Mouse (Mus musculus): ENCODE data around the gene Lgals7.
"Not testable (repeated sequence)": the region's sequence is repeated elsewhere in the genome, so short reads cannot be mapped to it uniquely, and the experiment has no call there.

Lgals7 gene

GRCm38 (mm10) chr7:28879606-28880005 is 16.0 kb downstream of the Lgals7 start:
- DNase-seq = no peak

DNA sequence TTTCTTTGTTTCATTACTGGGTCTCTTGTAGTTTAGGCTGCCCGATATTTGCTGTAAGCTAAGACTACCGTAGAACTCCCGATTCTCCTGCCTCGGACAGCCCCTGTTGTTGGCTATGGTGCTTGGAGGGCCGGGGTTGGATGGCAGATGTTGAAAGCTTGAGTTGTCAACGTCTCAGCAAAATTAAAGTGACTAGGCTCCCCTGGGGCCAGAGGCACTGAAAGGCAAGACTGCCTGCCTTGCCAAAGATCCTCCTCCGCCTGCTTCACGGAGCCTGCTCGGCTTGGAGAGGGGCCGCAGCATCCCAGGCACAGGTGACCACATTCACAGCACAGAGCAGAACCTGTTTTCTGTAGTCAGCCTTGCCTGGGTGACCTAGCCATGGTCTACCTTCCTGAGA is 16.9 kb downstream of the Lgals7 start:
- DNase-seq = peak in 1 of 2 experiments; percentile 9

DNA sequence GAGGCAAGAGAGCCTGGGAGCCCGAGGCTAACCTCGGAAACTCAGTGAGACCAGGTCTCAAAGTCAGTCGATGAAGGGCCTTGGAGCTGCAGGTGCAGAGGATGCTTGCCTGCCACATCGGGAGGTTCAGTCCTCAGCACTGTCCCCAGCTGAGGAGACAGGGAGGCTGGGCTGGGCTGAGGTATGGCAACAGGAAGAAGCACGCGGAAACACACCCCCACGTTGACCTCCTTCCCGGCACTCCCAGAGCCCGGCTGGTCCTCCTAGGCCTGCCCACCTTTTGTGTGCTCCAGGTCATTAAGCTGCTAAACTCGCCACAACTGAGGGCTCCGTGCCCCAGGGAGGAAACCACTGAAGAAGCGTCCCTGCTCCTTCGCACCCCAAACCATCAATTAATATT is 17.5 kb downstream of the Lgals7 start, which contains the start of gene Capn12:
TSS of gene Capn12 (plus strand) at position 224 of the 400 bp plus-strand sequence.
- DNase-seq = peak in 1 of 2 experiments; percentile 2

DNA sequence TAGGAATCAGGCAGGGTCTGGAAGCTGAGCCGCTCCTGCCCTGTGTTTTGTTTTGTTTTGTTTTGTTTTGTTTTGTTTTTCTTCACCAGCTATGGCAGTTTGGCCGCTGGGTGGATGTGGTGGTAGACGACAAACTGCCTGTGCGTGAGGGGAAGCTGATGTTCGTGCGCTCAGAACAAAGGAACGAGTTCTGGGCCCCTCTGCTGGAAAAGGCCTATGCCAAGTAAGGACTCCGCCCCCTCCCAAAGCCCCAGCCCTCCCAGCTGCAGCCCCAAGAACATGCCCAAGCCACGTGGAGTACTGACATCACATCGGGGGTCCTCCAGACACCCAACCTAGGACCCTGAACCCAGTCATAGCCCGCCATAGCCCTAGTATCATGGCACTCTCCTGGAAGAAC is 19.4 kb downstream of the Lgals7 start:
- DNase-seq = peak in 1 of 2 experiments; percentile 1

DNA sequence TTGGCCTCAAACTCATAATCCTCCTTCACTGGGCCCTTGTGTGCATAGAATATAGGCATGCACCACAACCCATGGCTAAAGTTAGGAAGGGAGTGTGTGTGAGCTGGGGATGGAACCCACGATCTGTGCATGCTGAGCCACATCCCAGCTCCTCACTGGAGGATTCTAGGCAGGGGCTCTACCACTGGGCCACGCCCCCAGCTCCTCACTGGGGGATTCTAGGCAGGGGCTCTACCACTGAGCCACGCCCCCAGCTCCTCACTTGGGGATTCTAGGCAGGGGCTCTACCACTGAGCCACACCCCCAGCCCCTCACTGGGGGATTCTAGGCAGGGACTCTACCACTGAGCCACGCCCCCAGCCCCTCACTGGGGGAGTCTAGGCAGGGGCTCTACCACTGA is 20.1 kb downstream of the Lgals7 start:
- DNase-seq = not testable (repeated sequence)

DNA sequence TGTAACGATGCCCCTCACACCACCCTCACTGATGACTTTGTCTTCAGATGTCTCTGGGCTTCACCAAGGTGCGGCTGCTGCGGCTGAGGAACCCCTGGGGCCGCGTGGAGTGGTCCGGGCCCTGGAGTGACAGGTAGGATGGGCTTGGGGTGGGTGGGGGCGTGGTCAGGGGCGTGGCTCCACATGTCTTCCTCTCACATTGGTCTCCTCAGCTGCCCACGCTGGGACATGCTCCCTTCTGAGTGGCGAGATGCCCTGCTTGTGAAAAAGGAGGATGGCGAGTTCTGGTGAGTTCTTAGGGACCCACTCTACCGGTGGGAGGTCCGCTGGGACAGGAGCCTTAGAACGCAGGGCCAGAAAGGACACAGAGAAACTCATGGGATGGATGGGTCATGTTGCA is 22.8 kb downstream of the Lgals7 start:
- DNase-seq = no peak

- DNase-seq = peak; percentile 51 to 69
Observed at GRCm38 (mm10) chr7:28888701-28889161, 25.1 kb downstream of the Lgals7 start.

- peak in 1 of 2 experiments; percentile 7 for DNase-seq
Observed at GRCm38 (mm10) chr7:28892601-28893000, 28.9 kb downstream of the Lgals7 start.

DNA sequence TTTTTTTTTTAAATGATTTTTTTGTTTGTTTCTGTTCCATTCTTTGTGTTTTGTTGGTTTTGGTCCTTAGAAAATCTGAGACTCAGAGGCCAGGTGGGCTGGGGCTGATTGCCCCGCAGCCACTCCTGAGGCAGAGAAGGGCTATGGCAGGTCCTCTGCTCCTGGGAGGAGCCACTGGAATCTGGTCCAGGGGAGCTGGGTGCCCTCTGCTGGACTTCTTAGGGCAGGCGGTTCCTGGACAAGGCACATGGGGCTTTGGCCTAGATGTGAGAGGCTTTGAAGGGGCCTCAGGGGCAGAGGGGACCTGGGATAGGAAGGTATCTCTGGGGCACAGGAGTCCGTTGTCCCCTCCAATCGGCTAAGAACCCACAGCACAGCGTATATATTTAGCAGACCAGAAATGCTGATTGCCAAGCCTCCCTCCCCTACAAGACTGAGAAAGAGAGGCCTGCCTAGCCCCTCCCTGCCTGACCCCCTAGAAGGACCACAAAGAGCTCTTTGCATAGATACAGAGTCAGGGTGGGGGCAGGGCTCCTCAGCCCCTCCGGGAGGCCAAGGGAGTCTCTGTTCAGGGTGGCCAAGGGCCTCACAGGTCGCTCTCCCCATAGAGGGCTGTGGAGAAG is 30.1 kb downstream of the Lgals7 start:
- peak; percentile 51 to 59 for DNase-seq

GRCm38 (mm10) chr7:28894942-28895341 is 31.3 kb downstream of the Lgals7 start:
- peak in 1 of 2 experiments; percentile 2 for DNase-seq

DNA sequence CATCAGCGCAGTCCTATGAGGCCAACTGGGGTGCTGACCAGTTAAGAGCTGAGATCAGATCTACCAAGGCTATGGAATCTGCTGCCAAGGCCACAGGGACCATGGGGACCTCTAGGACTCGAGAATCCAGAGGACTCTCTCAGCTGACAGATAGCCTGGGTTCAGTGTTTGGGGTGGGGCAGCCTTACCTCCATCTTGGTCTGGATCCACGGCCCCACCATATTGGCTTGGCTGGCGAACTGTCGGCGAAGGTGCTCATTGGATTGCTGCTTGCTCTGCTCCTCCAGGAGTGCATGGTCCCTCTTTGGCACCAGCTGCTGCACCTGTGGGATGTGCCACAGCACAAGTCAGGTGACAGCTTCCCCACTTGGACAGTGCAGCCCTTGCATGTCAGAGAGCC is 34.0 kb downstream of the Lgals7 start:
- no peak for DNase-seq

- DNase-seq = no peak
Observed at GRCm38 (mm10) chr7:28899972-28900371, 36.3 kb downstream of the Lgals7 start.

DNA sequence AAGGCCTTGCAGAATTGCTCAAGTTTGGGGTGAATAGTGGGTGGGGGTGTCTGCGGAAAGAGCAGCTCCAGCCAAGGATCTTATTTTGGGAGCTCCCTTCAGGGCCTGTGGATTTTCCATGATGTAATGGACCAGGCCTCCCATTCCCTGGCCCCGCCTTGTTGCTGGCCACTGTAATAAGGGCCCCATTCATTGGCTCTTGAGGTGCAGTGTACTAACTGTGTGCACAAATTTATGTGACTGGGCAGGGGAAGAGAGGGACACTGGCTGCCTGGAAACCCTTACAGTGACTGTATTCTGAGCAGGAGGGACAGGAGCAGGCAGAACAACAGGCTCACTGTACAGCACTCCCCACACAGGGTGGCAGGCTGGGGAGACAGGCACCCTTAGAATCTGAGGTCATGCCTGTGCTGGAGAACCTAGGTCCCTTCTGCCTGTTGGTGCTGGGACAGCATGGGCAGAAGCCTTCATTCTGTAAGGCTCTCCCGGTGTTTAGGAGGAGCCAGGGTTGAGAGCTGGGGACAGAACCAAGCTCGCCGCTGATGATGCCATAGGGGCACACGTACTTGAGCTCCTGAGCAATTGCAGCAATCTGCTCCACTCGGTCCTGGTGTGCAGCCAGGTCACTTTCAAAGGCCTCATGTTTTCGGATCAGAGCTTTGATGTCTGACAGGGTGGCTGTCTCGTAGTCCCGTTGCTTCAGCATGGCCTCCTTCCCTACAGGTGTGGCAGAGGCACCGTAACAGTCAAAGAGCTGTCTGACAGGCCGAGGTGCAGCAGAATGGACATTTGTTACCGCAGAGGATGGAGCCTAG is 37.9 kb downstream of the Lgals7 start:
- no peak for DNase-seq

- DNase-seq = no peak
Observed at GRCm38 (mm10) chr7:28902180-28902579, 38.5 kb downstream of the Lgals7 start.

DNA sequence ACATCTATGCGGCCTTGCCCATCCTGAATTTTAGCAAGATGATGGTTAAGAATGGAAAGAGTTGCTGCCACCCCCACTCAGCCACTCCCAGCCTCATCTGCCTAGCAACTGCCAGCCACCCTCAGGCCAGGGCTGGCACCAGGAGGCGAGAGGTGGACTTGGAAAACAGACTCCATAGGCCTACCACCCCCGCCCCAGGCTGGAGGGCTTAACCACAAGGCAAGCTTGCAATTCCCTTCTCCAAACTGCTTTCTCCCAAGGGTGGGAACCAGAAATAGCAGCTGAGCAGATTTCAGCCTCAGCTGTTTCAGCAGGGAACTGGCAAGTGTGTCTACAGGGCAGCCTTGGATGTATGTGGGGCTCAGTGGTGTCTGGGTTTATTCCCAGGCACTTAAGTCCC is 39.2 kb downstream of the Lgals7 start:
- peak in 1 of 2 experiments; percentile 30 for DNase-seq

DNA sequence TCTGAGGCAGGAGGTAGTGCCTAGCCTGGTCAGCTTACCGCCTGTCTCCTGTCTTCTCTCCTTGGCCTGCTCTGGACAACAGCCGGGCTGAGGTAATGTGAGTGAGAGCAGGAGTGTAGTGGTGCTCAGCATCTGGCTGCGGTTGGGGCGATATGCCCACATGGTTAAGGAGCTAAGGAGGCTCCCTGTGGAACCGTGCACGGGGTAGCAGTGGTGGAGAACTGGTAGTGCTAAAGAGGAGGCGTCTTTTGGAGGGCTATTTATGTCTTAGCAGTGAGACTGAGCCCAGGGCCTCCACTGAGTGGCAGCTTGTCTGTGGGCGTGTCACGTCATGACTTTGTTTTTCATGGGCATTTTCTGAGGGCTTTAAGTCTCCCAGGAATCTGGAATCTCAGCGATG is 40.1 kb downstream of the Lgals7 start:
- no peak for DNase-seq

GRCm38 (mm10) chr7:28907195-28907594 is 43.5 kb downstream of the Lgals7 start:
- DNase-seq = no peak

- no peak for DNase-seq
Observed at GRCm38 (mm10) chr7:28911632-28912031, 48.0 kb downstream of the Lgals7 start.

DNA sequence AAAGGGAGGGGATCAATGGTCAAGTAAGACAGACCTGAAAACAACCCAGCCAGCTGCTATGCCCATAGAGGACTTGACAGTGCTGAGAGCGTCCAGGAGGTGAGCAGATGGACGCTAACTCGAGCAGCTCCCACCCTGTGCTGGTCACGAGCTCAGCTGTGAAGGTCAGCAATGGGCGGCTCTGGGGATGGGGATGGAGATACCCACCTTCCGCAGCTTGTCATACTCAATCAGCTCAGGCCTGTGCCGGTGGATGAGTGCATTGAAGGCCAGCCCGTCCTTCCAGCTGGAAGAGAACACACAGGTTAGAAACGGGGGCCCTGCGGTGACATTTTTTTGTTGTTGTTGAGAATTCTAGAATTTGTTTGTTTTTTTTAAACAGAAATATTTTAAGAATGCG is 49.5 kb downstream of the Lgals7 start:
- DNase-seq = no peak
